Mouse (Mus musculus) intestine, embryonic 14.5 days (tissue): ENCODE data around the gene Ash1l. TPM values are rescaled to one million over a fixed set of nuclear protein-coding genes. Genes with fewer than 3 reads are reported as not detected.
A peak's percentile ranks its signal among the peaks of the same experiment; 100 is the strongest.

Experiments used
- ATAC-seq: fragments of 200-750 bp; cut with Nextera tagmentation; replicated peaks from 2 replicates; pipeline ENCODE4 v1.8.0; 2017; ENCODE audit warnings: low read depth, moderate number of reproducible peaks, moderate TSS enrichment, moderate library complexity; ENCODE audit not compliant: low FRiP score, low TSS enrichment
- DNase-seq: peaks from one replicate; pipeline ENCODE4 v3.0.0-alpha.2; 2018; ENCODE audit warnings: low spot score
- H3K27ac ChIP-seq: fragments of 300-500 bp; sonication (generic); 2 replicates; pipeline ENCODE4 v1.5.1; 2014; ENCODE audit warnings: low read depth, mild to moderate bottlenecking, control low read depth
- H3K27me3 ChIP-seq: fragments of 300-500 bp; sonication (generic); replicated peaks from 2 replicates; pipeline ENCODE4 v1.6.1; 2014; ENCODE audit warnings: low read length, control low read depth; ENCODE audit not compliant: control insufficient read depth, insufficient read depth
- H3K36me3 ChIP-seq: fragments of 300-500 bp; sonication (generic); 2 replicates; pipeline ENCODE4 v1.6.1; 2014; ENCODE audit warnings: low read length, control low read depth; ENCODE audit not compliant: control insufficient read depth, insufficient read depth
- H3K4me1 ChIP-seq: fragments of 300-500 bp; sonication (generic); replicated peaks from 2 replicates; pipeline ENCODE4 v1.6.1; 2014; ENCODE audit warnings: low read length, control low read depth, mixed read lengths; ENCODE audit not compliant: control insufficient read depth, insufficient read depth
- H3K4me2 ChIP-seq: fragments of 300-500 bp; sonication (generic); 2 replicates; pipeline ENCODE4 v1.6.1; 2014; ENCODE audit warnings: low read length
- H3K4me3 ChIP-seq: fragments of 300-500 bp; sonication (generic); 2 replicates; pipeline ENCODE4 v1.5.1; 2014; ENCODE audit warnings: low read depth, low read length, control low read depth, mixed read lengths
- H3K9ac ChIP-seq: fragments of 300-500 bp; sonication (generic); 2 replicates; pipeline ENCODE4 v1.6.1; 2014; ENCODE audit warnings: mild to moderate bottlenecking, low read length
- H3K9me3 ChIP-seq: fragments of 300-500 bp; sonication (generic); 2 replicates; pipeline ENCODE4 v1.6.1; 2016; ENCODE audit warnings: low read length, control low read depth; ENCODE audit not compliant: control insufficient read depth
- WGBS: fragments of 180-500 bp; shearing (Covaris S2); extraction: QIAGEN DNeasy Blood & Tissue Kit; methylation state at CpG from one replicate; pipeline ENCODE4 v1.1.7; 2014; 5-methylcytosine and 5-hydroxymethylcytosine counted together
- polyA plus RNA-seq: library from polyadenylated mRNA; unstranded; fragments of >200 nt; fragmentation: Nextera tagmentation; extraction: Ambion mirVana; gene quantifications from 2 replicates; pipeline ENCODE4 v1.2.1, GENCODE M21; 2014

Gene Ash1l
- polyA plus RNA-seq, 1 experiment from 2014 or later = 21.5 TPM

DNA sequence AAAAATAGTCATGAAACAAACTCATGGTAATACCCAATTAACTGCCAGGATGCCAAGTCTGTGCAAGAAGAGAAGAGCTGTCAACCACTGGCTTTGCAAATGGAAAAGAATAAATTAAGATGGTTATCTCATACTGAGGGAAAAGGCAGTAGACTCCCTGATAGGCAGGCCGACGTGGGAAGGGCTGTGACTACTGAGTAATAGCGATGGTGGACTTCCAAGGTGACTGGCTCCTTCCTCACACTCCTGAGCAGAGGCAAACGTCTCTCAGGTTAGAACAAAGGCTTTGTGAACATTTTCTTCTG lies 152.8 kb downstream of the Ash1l start:
- no peaks in the 10 kb centered on the region for H3K27me3 ChIP-seq
- no peak for DNase-seq
- H3K4me1 ChIP-seq = peaks cover 20% of the 10 kb centered on the region
- H3K36me3 ChIP-seq = peaks cover 17% of the 10 kb centered on the region
- H3K4me3 ChIP-seq = no peak overlapping the region
- WGBS = 63% methylated on average over 4 of the region's 4 CpGs
- H3K27ac ChIP-seq = 0 out of 2 replicates have a peak overlapping the region, but pooled peaks have one; percentile 73
- H3K4me2 ChIP-seq = no peak overlapping the region
- no peaks in the 10 kb centered on the region for H3K9me3 ChIP-seq
- no peak for ATAC-seq
- H3K9ac ChIP-seq = no peak overlapping the region

DNA sequence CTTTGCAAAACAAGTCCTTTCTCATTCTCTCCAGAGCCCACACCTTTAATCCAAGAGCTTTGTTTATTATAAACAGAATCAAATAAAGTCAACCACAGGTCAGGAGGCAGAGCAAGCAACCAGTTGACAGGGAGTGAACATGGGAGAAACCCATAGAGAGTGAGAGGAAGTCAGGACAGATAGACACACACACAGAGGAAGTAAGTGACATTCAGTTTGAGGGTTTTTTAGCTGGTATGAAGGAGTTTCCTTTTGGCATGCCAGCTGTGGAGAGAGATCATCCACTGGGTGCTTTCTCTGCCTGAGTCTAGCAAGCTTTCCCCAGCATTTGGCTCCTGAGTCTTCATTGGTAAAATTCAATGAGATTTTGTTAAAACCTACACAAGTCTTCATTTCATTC lies 156.5 kb downstream of the Ash1l start:
- Histone ChIP-seq H3K27me3 (no peaks in the 10 kb centered on the region), H3K4me2 (no peak overlapping the region), H3K4me3 (no peak overlapping the region), H3K9me3 (no peaks in the 10 kb centered on the region), H3K4me1 (peaks cover 6% of the 10 kb centered on the region; the same call in 1 of the 2 replicates), H3K27ac (no peak overlapping the region), H3K9ac (no peak overlapping the region), H3K36me3 (no peaks in the 10 kb centered on the region)
- ATAC-seq (no peak), DNase-seq (no peak)

- H3K9me3 ChIP-seq = no peaks in the 10 kb centered on the region
- no peak for ATAC-seq
- no peak overlapping the region for H3K4me3 ChIP-seq
- DNase-seq = no peak
- WGBS = 53% methylated on average over 3 of the region's 3 CpGs
- no peaks in the 10 kb centered on the region for H3K36me3 ChIP-seq
- peaks cover 2% of the 10 kb centered on the region; the same call in 1 of the 2 replicates for H3K4me1 ChIP-seq
- H3K9ac ChIP-seq = no peak overlapping the region
- H3K27ac ChIP-seq = no peak overlapping the region
- no peaks in the 10 kb centered on the region for H3K27me3 ChIP-seq
- H3K4me2 ChIP-seq = no peak overlapping the region
These were observed 157.1 kb downstream of the Ash1l start for GRCm38 (mm10) chr3:89107545-89107944.

DNA sequence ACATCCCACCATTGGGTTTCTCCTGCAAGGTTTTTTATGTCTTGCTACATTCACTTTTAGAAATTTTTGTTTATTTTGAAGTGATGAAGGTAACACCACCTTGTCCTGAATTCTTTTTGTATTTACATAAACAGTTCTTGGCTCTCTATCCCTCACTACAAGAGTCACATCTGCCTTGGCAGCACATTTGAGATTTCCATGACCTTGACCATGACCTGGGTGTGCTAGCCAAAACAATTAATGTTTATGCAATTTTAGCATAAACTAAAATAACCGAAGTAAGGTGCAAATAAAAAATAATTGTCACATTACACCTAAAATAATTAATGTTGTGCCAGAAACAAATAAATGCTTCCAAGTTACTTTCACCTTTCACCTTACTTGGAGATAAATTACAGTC lies 157.7 kb downstream of the Ash1l start:
- no peak for DNase-seq
- Histone ChIP-seq H3K4me1 (no peaks in the 10 kb centered on the region), H3K9ac (no peak overlapping the region), H3K9me3 (no peaks in the 10 kb centered on the region), H3K4me3 (no peak overlapping the region), H3K4me2 (no peak overlapping the region), H3K27ac (no peak overlapping the region), H3K36me3 (no peaks in the 10 kb centered on the region), H3K27me3 (no peaks in the 10 kb centered on the region)
- 56% methylated on average over 1 of the region's 1 CpGs for WGBS
- no peak for ATAC-seq

- Histone ChIP-seq H3K4me3 (no peak overlapping the region), H3K4me1 (no peaks in the 10 kb centered on the region), H3K36me3 (no peaks in the 10 kb centered on the region), H3K27me3 (no peaks in the 10 kb centered on the region), H3K27ac (no peak overlapping the region), H3K9me3 (no peaks in the 10 kb centered on the region), H3K4me2 (no peak overlapping the region), H3K9ac (no peak overlapping the region)
- ATAC-seq (peak; percentile 50; the same call in 1 of the 2 replicates), DNase-seq (peak; percentile 50)
- 69% methylated on average over 4 of the region's 4 CpGs for WGBS
These were observed 162.6 kb downstream of the Ash1l start for GRCm38 (mm10) chr3:89113058-89113457.

DNA sequence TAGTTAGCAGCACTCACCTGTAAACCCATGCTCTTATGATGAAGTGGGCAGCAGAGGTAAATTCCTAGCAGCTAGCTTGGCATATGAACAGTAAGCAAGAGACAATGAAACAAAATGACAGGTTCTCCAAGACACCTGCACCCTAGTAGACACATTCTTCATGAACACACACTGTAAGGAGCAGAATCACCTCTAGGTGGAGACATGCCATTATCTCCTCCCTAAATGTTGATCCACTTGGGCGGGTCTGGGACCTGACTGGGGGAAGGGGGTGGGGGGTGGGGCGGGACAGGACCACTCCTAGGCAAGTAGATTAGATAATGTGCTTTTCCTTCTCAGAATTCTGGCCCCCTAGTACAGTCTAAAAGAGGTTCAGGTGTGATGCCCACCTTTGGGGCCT lies 165.1 kb downstream of the Ash1l start:
- WGBS = 8% methylated on average over 2 of the region's 2 CpGs
- Histone ChIP-seq H3K9ac (no peak overlapping the region), H3K4me3 (no peak overlapping the region), H3K36me3 (no peaks in the 10 kb centered on the region), H3K4me2 (no peak overlapping the region), H3K27me3 (no peaks in the 10 kb centered on the region), H3K4me1 (no peaks in the 10 kb centered on the region), H3K9me3 (no peaks in the 10 kb centered on the region), H3K27ac (no peak overlapping the region)
- DNase-seq = no peak
- no peak for ATAC-seq

- no peak for DNase-seq
- 87% methylated on average over 2 of the region's 2 CpGs for WGBS
- Histone ChIP-seq H3K9ac (no peak overlapping the region), H3K36me3 (no peaks in the 10 kb centered on the region), H3K27ac (no peak overlapping the region), H3K27me3 (no peaks in the 10 kb centered on the region), H3K9me3 (no peaks in the 10 kb centered on the region), H3K4me3 (no peak overlapping the region), H3K4me2 (no peak overlapping the region), H3K4me1 (no peaks in the 10 kb centered on the region)
- ATAC-seq = no peak
These were observed 172.9 kb downstream of the Ash1l start for GRCm38 (mm10) chr3:89123313-89123712.

- H3K4me3 ChIP-seq = no peak overlapping the region
- WGBS = 81% methylated on average over 3 of the region's 3 CpGs
- no peak overlapping the region for H3K27ac ChIP-seq
- DNase-seq (no peak), ATAC-seq (no peak)
- H3K4me2 ChIP-seq = no peak overlapping the region
- H3K4me1 ChIP-seq = no peaks in the 10 kb centered on the region
- H3K36me3 ChIP-seq = no peaks in the 10 kb centered on the region
- no peaks in the 10 kb centered on the region for H3K9me3 ChIP-seq
- H3K9ac ChIP-seq = no peak overlapping the region
- no peaks in the 10 kb centered on the region for H3K27me3 ChIP-seq
These were observed 173.8 kb downstream of the Ash1l start for GRCm38 (mm10) chr3:89124241-89124640.

- no peaks in the 10 kb centered on the region for H3K36me3 ChIP-seq
- 94% methylated on average over 3 of the region's 3 CpGs for WGBS
These were observed 175.6 kb downstream of the Ash1l start for GRCm38 (mm10) chr3:89125981-89126380.

More at GRCm38 (mm10) chr3:89125981-89126380, 175.6 kb downstream of the Ash1l start:
- Histone ChIP-seq H3K4me2 (no peak overlapping the region), H3K9me3 (no peaks in the 10 kb centered on the region), H3K27ac (no peak overlapping the region), H3K9ac (no peak overlapping the region), H3K4me3 (no peak overlapping the region), H3K4me1 (no peaks in the 10 kb centered on the region), H3K27me3 (no peaks in the 10 kb centered on the region)
- no peak for ATAC-seq
- DNase-seq = no peak
